ENCODE assay signal across 9 mouse cellular contexts in the genomic region with DNA sequence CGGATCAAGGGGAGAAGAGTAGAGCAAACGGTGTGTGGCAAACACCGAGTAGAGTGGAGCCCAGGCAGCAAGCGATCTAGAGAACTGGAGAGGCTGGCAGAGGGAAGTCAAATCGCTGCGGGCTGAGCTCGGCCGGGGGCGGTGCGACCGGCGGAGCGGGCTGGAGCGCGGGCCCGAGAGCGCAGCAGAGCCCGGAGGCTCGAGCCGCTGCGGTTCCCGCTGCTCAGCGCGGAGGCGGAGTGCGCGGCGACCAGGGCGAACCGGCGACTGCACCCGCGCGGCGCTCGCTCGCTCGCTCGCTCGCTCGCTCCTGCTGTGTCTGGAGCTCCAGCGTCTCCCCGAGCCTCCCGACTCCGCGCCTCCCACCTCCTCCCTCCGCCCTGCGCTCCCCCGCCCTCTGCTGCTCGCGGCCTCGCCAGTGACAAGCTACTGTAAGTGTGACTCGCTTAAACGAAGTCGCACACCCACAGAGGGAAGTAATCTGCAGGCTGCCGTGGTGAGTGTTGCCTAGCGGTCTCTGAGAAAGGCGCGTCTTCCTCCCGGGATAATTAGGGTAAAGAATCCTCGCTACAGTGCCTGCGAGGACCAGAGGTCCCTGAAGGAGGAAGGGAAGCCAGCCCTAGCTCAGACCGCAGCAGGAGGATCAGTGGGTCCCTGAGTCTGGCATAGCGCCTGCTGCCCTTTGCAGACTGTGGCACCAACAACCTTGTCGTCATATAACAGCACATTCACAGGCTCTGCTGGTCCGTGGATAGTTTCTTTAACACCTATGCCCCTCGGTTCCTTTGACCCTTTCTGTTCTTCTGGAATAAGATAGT. TPM values are rescaled to one million over a fixed set of nuclear protein-coding genes. Genes with fewer than 3 reads are reported as not detected.
A peak's percentile ranks its signal among the peaks of the same experiment; 100 is the strongest.
DNase-seq lines count a peak whose midpoint lies in the region; TF ChIP-seq lines count a peak whose summit lies in the region.
"Had no signal": no experiment of that assay in that cellular context is flagged by ENCODE, and none has a peak within 500 bp of the region (broad histone marks: within the 10 kb centered on the region; RNA-seq: fewer than 3 reads in every experiment).

A gene (minus strand): TSS at position 321 of the 818 bp plus-strand sequence.

- no peak for TF ChIP-seq CTCF in ES-Bruce4 (IDR thresholded peaks at IDR 0.05; ENCODE audit: low read depth, low read length)
- no peak for TF ChIP-seq CTCF in lung, adult 2 months (IDR thresholded peaks at IDR 0.05; ENCODE audit: insufficient read depth, low read length)
- no peak for TF ChIP-seq CTCF in olfactory bulb, adult 2 months (IDR thresholded peaks at IDR 0.05; ENCODE audit: insufficient read depth, low read depth, low read length)

- no peaks in the 10 kb centered on the region; the same call in 1 of the 2 replicates for H3K9me3 ChIP-seq in ES-Bruce4 (replicated peaks; ENCODE audit: control insufficient read depth, insufficient read depth, low read length, poor library complexity, severe bottlenecking)
- H3K9me3 ChIP-seq in forebrain, embryonic 10.5 days: no peaks in the 10 kb centered on the region

- H3K4me1 ChIP-seq in ES-Bruce4 (ENCODE audit: control insufficient read depth, insufficient read depth, low read length): no peaks in the 10 kb centered on the region
- H3K4me1 ChIP-seq in forebrain, embryonic 10.5 days: peaks cover 40% of the 10 kb centered on the region
- H3K4me1 ChIP-seq in lung, adult 2 months (ENCODE audit: control insufficient read depth, insufficient read depth, low read length): peaks cover 3% of the 10 kb centered on the region; the same call in 1 of the 2 replicates
- H3K4me1 ChIP-seq in olfactory bulb, adult 2 months (ENCODE audit: control insufficient read depth, insufficient read depth, low read length): no peaks in the 10 kb centered on the region

- peaks cover 8% of the 10 kb centered on the region for H3K27me3 ChIP-seq in ES-Bruce4 (ENCODE audit: control insufficient read depth, insufficient read depth, low read length, poor library complexity, severe bottlenecking)
- peaks cover 59% of the 10 kb centered on the region for H3K27me3 ChIP-seq in forebrain, embryonic 10.5 days (ENCODE audit: poor library complexity, severe bottlenecking)

- peak within 1 kb of the TSS; percentile 62; the same call in 1 of the 2 replicates for H3K9ac ChIP-seq in ES-Bruce4 (ENCODE audit: low read depth, poor library complexity, severe bottlenecking)

- TF ChIP-seq EP300 in ES-Bruce4 (IDR thresholded peaks at IDR 0.05; ENCODE audit: insufficient read depth, low read depth, low read length): no peak

- no peaks in the 10 kb centered on the region for H3K36me3 ChIP-seq in ES-Bruce4 (ENCODE audit: control insufficient read depth, insufficient read depth, low read length, poor library complexity, severe bottlenecking)
- no peaks in the 10 kb centered on the region for H3K36me3 ChIP-seq in forebrain, embryonic 10.5 days (replicated peaks)

- DNase-seq in brain, embryonic 18.5 days (ENCODE audit: low read depth, low spot score): peak; percentile 83
- peak; percentile 73 for DNase-seq in forebrain, embryonic 10.5 days (ENCODE audit: extremely low spot score, low spot score)
- peak; percentile 62 for DNase-seq in heart, postnatal 4 days
- DNase-seq in layer of hippocampus, adult 8-10 months (ENCODE audit: low spot score in 2 of 2): peak; percentile 79 to 83
- no peak for DNase-seq in lung, adult 2 months
- no peak for DNase-seq in B cell, adult 2 months

- under 1% methylated on average over 39 of the region's 67 CpGs for WGBS in forebrain, embryonic 10.5 days
- WGBS in lung, adult 2 months: 2% methylated on average over 67 of the region's 67 CpGs
- WGBS in olfactory bulb, adult 2 months: under 1% methylated on average over 65 of the region's 67 CpGs

- no peak for TF ChIP-seq POLR2A in ES-Bruce4 (IDR thresholded peaks at IDR 0.05; ENCODE audit: insufficient read depth, low read length)
- no peak for TF ChIP-seq POLR2A in lung, adult 2 months (IDR thresholded peaks at IDR 0.05; ENCODE audit: borderline replicate concordance, extremely low read depth, low read depth, low read length)
- peak; percentile 67 for TF ChIP-seq POLR2A in olfactory bulb, adult 2 months (IDR thresholded peaks at IDR 0.05; ENCODE audit: insufficient read depth, low read depth, low read length)

- H3K4me3 ChIP-seq in ES-Bruce4 (ENCODE audit: low read depth, low read length): peak within 1 kb of the TSS; percentile 72
- H3K4me3 ChIP-seq in forebrain, embryonic 10.5 days: peak within 1 kb of the TSS; percentile 71
- peak within 1 kb of the TSS; percentile 36 for H3K4me3 ChIP-seq in lung, adult 2 months (replicated peaks; ENCODE audit: extremely low read depth, low read depth, low read length)
- peak within 1 kb of the TSS; percentile 96 for H3K4me3 ChIP-seq in olfactory bulb, adult 2 months (ENCODE audit: insufficient read depth, low read depth, low read length)

- H3K27ac ChIP-seq in ES-Bruce4 (ENCODE audit: insufficient read depth, low read length): no peak within 1 kb of the TSS
- H3K27ac ChIP-seq in forebrain, embryonic 10.5 days: peak within 1 kb of the TSS; percentile 87
- peak within 1 kb of the TSS; percentile 96 for H3K27ac ChIP-seq in olfactory bulb, adult 2 months (ENCODE audit: insufficient read depth, low read depth, low read length)

RNA-seq across cellular contexts. Expression of the gene that starts here (rescaled TPM):
- polyA plus RNA-seq in ES-Bruce4 (2011; ENCODE audit: insufficient read depth, insufficient read length, low read depth, missing spikeins): 0.18 TPM in 1 of 2 replicates, not detected in the other
- polyA plus RNA-seq in forebrain, embryonic 10.5 days (2016; fragmentation: Nextera tagmentation; extraction: Ambion mirVana): 4.1 and 4.4 TPM in 2 replicates
- total RNA-seq in heart, postnatal 4 days (2021): under 1 TPM; 0.10 to 0.36 TPM
- total RNA-seq in layer of hippocampus, adult 8-10 months (2022): 100 to 1,000 TPM; 112 to 132 (median 121) TPM
- 0.08 and 0.15 TPM in 2 replicates for polyA plus RNA-seq in lung, adult 2 months (2012; rRNA removed)
- polyA plus RNA-seq in olfactory bulb, adult 2 months (2012; ENCODE audit: insufficient read depth, insufficient read length, low replicate concordance, missing spikeins): 78.4 and 112 TPM in 2 replicates
- polyA plus RNA-seq: spleen, adult 2 months had no signal

Comparison
In these comparisons a context has a peak if more than half of its experiments do, and no peak if none do; other contexts are left out.
1. RNA of the gene that starts here (total RNA-seq): 112 to 132 TPM in layer of hippocampus, adult 8-10 months; 0.10 to 0.36 TPM in heart, postnatal 4 days; every median in the first group is over 10 times any median in the second.
2. RNA of the gene that starts here (polyA plus RNA-seq): 78.4 to 112 TPM in olfactory bulb, adult 2 months; 4.1 to 4.4 TPM in forebrain, embryonic 10.5 days, 0.18 TPM in ES-Bruce4 and 0.08 to 0.15 TPM in lung, adult 2 months; every median in the first group is over 10 times any median in the second.
3. Peak in DNase-seq in heart, postnatal 4 days; RNA of the gene not detected or under 1 TPM.
4. H3K4me3 ChIP-seq: peak in every context shown above with its lines; median percentile 96 in olfactory bulb, adult 2 months; 72 in ES-Bruce4; 71 in forebrain, embryonic 10.5 days; 36 in lung, adult 2 months.
5. DNase-seq: peak in brain, embryonic 18.5 days (single experiment), forebrain, embryonic 10.5 days (single experiment) and layer of hippocampus, adult 8-10 months (2 of 2); none in lung, adult 2 months (single experiment) and B cell, adult 2 months (0 of 2).